Mouse (Mus musculus) small intestine, adult 2 months (tissue): ENCODE data around the gene Hectd1.

ENCODE experiments used
- CTCF ChIP-seq: fragments of 200-500 bp; IDR thresholded peaks from 2 replicates; pipeline ENCODE4 v1.5.1; 2012; ENCODE audit warnings: low read depth, mild to moderate bottlenecking, control low read depth, inconsistent platforms, low read length, moderate library complexity, mixed read lengths; ENCODE audit not compliant: insufficient replicate concordance, insufficient read length; ENCODE audit errors: extremely low read depth
- POLR2A ChIP-seq: fragments of 200-500 bp; IDR thresholded peaks from 2 replicates; pipeline ENCODE4 v1.6.1; 2012; ENCODE audit warnings: low read depth, mild to moderate bottlenecking, control low read depth, inconsistent platforms, low read length, moderate library complexity

GRCm38 (mm10) chr12:51784842-51785241 is 44.5 kb downstream of the Hectd1 start:
- TF ChIP-seq POLR2A (no peak), CTCF (peak; percentile 65; the same call in 1 of the 2 replicates)
